Mouse (Mus musculus) spleen, postnatal 10 days (tissue): ENCODE data around the gene Zfp771.
"Not testable (repeated sequence)": the region's sequence is repeated elsewhere in the genome, so short reads cannot be mapped to it uniquely, and the experiment has no call there.

ENCODE experiments used
- DNase-seq, 2 experiments: peaks; one replicate each; pipeline ENCODE4 v3.0.0; 2021 to 2022; ENCODE audit warnings: low spot score in 2 of 2

Gene Zfp771

GRCm38 (mm10) chr7:127217901-127218642 is 26.0 kb upstream of the Zfp771 start:
- DNase-seq = peak; percentile 58 to 65

- DNase-seq = peak in 1 of 2 experiments; percentile 35
Measured at GRCm38 (mm10) chr7:127218670-127219069, 25.4 kb upstream of the Zfp771 start.

DNA sequence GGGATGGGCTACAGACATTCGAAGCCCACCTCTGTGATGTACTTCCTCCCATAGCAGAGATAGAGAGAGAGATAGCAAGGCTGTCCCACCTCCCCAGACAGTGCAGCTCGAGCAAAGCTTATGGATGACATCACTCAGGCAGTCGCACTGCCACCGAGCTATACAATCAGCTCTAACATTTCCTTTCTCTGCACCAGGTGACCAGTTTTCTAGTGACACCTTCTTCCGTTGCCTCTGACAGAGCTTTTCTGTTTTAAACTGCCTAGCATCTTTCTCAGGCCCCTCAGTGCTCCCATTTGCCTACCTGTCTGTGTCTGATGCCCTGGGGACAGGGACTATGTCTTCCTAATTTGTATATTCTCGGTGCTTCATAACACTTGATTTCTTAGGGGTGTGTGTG is 23.6 kb upstream of the Zfp771 start:
- DNase-seq = peak in 1 of 2 experiments; percentile 16

GRCm38 (mm10) chr7:127223106-127223505 is 21.0 kb upstream of the Zfp771 start:
- DNase-seq = no peak

GRCm38 (mm10) chr7:127223515-127224478 is 20.3 kb upstream of the Zfp771 start:
- no peak for DNase-seq

DNA sequence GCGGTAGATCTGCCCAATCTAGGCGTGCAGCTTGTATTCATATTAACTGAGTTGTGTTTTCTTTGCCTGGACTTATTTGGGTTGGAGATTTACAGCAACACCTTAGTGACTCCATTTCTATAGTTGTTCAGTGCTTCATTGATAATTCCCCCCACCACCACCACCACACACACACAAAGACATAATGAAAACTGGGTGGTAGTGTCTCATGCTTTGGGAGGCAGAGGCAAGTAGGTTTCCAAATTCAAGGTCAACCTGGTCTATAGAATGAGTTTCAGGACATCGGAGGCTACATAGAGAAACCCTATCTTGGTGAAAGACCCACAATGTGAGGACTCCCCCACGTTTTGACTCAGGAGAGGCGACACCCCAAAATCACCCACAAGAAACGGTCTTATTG is 19.5 kb upstream of the Zfp771 start:
- no peak for DNase-seq

DNA sequence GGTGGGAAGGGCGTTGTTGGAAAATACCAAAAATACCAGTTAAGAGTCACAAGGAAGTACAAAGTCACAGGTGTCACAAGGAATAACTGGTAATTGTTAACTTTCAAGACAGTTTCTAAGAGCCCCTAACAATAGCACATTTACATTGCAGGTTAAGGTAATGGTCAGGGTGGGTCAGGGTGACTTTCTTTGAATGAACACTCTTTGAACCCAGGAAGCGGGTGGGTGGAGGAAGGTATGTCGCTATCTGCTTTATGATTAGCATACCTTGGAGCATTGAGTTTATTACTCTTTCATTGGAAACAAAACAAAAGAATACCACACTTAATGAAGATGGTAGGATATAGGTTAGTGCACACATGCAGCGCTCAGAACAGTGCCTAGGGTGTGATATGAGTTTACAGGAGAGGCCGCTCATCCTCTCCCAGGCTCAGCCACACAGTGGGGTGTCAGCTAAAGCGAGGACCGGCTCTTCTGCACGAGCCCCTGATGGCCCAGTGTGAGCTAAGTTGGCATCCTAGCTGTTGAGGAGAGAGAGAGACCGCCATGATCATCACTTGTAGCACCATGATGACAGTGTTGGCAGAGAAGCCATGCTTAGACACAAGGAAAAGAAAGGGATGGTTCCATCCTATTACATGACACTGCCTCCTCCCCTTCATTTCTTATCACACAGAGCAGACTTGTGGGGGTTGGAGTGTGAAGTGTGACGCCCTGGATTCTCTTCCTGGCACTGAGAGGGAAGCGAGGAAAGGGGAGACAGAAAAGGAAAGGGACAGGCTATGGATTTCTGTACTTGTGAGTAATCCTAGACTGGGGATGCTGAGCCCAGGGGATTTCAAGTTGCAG is 18.7 kb upstream of the Zfp771 start:
- peak in 1 of 2 experiments; percentile 53 for DNase-seq

DNA sequence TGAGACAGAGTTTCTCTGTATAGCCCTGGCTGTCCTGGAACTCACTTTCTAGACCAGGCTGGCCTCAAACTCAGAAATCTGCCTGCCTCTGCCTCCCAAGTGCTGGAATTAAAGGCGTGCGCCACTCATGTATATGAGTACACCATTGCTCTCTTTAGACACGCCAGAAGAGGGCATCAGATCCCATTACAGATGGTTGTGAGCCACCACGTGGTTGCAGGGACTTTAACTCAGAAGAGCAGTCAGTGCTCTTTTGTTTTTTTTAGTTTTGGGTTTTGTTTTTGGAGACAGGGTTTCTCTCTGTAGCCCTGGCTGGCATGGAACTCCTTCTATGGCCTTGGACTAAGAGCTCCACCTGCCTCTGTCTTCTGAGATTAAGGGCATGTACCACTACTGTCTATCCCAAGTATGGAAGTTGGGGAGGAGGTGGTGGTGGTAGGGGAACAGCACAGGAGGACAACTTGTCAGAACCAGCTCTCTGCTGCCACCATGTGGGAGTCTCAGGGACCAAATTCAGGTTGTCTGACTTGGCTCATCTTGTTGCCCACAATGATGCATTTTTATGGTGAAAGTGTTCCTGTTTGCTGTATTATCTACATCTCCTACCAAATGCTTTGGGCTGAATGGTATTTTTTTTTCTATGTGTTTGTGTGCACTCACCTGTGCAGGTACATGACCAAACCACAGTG is 15.3 kb upstream of the Zfp771 start:
- DNase-seq = peak; percentile 89 to 95

GRCm38 (mm10) chr7:127231376-127231775 is 12.7 kb upstream of the Zfp771 start:
- DNase-seq = no peak

DNA sequence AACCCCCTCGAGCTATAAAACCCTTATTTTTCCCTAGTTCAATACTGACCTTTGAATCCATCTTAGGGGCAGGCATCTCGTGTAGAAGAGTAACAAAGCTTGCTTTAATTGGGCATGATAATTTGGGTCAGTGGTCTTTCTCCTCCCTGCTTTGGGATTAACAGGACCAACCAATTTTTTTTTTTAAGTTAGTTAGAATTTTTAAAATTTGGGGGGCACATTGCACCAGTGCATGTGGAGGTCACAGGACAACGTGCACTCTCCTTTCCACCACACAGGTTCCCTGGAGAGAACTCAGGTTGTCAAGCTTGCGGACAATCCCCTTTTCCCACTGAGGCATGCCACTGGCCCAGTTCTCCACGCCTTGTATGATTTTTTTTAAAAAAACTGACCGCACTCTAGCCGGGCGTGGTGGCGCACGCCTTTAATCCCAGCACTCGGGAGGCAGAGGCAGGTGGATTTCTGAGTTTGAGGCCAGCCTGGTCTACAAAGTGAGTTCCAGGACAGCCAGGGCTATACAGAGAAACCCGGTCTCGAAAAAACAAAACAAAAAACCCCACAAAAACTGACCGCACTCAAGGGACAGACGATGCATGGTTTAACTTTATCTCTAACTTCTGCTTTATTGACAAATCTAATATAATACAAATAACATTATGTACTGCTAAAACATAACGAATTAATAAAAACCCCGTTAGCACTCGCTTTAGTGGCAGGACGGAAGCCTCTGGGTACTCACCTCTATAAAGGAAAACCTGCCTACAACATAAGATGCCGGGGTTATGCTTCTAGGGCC is 12.1 kb upstream of the Zfp771 start:
- no peak for DNase-seq

- peak; percentile 85 for DNase-seq
Measured at GRCm38 (mm10) chr7:127232622-127233367, 11.3 kb upstream of the Zfp771 start, which contains the start of the genes Zfp553 and Sept1. Gene Zfp553, plus strand, starts transcription at chr7:127233061. Gene Sept1, minus strand, starts transcription at chr7:127233130.

GRCm38 (mm10) chr7:127233368-127233749 is 10.7 kb upstream of the Zfp771 start:
- no peak for DNase-seq

- no peak for DNase-seq
Measured at GRCm38 (mm10) chr7:127233765-127234164, 10.3 kb upstream of the Zfp771 start.

DNA sequence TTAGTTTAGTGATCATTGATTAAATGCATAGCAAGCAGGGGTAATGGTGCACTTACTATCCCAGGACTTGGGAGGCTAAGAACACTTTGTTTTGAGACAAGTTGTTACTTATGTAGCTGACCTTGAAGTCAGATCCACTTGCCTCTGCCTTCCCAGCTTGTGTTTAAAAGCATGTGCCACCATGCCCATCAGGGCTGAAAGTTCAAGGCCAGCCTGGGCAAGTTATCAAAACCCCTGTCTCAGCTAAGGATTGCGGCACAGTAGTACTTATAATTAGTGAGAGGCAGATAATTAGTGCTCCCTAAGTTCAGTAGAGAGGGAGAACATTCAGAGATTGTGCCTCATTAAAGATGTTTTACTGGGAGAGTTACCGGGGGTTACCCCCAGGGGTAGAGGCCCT is 9.3 kb upstream of the Zfp771 start:
- DNase-seq = no peak

DNA sequence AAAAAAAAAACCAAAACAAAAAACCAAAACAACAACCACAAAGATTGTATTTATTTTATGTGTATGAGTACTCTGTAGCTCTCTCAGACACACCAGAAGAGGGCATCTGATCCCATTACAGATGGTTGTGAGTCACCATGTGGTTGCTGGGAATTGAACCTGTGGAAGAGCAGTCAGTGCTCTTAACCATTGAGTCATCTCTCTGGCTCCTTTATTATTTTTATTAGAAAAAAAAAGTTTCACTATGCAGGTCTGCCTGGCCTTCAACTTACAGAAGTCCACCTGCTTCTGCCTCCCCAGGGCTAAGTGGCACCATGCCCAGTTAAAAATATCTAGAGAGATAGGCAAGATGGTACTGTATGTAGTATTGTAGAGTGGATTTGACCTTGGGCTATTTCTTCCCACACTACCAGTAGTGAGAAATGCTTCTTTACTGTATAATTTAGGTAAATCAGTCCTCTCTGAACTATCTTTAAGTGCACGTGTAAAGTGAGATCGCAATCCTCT is 660 bp upstream of the Zfp771 start:
- DNase-seq = no peak

- DNase-seq = no peak
Measured at GRCm38 (mm10) chr7:127244658-127245510, 810 bp downstream of the Zfp771 start.

DNA sequence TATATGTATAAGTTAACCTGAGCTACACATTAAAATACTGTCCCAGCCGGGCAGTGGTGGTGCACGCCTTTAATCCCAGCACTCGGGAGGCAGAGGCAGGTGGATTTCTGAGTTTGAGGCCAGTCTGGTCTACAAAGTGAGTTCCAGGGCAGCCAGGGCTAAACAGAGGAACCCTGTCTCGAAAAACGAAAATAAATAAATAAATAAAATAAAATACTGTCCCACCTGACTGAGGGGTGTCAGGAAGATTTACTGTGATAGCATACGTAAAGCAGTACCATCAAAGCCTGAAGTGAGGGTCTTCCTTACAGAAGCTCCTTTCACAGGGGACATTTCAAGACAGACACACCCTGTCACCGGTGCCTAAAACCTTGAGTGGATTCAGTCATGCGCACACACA is 6.4 kb downstream of the Zfp771 start:
- not testable (repeated sequence) for DNase-seq

DNA sequence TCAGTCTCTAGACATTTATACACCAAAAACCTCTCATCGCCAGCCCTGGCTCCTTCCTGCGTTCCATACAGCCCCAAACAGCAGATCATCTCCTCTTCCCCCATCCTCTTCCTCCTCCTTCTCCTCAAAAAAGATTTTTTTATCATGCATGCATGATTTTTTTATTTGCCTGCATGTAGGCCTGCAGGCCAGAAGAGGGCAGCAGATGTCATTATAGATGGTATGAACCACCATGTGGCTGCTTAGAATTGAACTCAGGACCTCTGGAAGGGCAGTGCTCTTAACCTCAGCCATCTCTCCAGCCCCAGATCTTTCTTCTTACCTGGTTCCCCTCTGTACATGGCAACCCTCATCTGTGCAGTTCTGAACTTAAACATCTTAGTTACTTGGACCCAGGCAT is 8.3 kb downstream of the Zfp771 start:
- DNase-seq = peak in 1 of 2 experiments; percentile 63
